Mouse (Mus musculus): ENCODE data around the gene Trpm3.
A peak's percentile ranks its signal among the peaks of the same experiment; 100 is the strongest.

Trpm3 gene

DNA sequence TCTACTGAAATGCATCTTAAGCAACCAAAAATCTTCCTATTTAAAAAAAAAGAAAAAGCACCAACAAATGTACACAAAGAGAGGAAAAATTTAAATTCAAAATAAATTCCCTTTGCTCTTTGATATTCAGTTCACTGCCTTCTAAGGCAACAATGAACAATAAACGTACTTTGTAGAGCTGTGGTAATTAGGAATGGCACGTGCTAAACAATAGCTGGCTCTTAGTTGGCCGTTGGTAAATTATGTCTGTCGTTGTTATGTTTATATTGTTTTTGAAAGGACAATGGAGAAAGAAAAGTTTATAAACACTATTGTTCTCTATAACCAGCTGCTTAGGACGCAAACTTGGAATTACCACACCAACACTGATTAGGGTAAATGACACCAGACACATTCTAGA, 782.1 kb downstream of the Trpm3 start:
- no peak for DNase-seq (ENCODE audit: extremely low spot score, low spot score)

- DNase-seq (ENCODE audit: extremely low spot score, low spot score): no peak
These were observed 784.2 kb downstream of the Trpm3 start for GRCm38 (mm10) chr19:22922871-22923670.

- no peak for DNase-seq (ENCODE audit: extremely low spot score, low spot score)
These were observed 786.4 kb downstream of the Trpm3 start for GRCm38 (mm10) chr19:22925284-22925683.

DNA sequence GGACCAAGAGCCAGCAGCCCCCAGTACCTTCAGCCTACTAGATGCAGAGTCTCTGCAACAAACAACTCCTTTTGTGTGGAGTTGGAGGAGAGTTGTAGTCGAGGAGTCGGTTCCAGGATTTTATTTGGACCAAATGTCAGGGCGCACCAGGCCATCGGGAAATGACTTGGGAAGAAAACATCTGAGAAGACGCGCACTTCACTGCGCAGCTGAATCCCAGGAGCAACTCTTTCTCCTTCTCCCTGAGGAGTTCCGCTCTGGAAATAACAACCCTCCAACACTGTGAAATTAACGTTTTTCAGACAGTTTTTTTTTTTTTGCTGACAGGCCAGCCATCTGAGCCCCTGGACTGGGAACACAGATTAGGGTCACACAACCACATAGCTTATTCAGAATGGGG, 787.9 kb downstream of the Trpm3 start:
- no peak for DNase-seq (ENCODE audit: extremely low spot score, low spot score)

DNA sequence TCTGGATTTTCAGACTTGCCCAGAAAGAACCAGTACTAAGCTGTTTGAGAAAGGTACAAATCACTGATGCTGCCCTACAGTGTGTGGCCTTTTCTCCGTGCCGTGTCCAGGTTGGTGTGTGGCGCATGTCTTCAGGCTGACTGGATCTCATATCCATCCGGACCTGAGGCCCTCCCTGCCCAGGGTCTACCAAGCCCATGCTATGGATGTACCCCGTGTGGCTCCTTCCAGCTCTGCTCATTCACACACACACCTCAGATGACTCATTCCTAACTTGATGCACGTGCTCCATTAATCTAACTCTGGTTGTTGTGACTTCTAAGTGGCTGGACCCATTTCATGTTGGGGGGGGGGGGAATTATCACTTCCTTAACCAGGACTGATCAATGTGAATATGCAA, 789.5 kb downstream of the Trpm3 start:
- DNase-seq (ENCODE audit: extremely low spot score, low spot score): no peak

DNA sequence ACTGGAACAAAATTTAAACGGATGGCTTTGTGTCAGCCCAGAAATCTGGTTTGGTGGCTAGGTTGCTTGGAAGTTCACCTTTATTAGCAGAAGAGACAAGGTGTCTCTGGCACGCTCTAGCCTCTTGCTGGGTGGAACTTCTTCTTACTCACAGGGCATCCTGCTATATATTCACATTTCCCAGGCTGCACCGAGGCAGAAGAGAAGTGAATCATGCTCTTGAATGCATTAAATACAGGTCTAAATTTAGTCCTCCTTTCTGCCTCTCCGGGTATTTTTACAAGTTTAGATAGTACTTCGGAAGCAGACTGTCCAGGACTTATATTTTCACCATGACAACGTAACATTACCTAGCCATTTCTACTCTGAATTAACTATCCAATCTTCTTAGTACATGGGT, 790.9 kb downstream of the Trpm3 start:
- DNase-seq (ENCODE audit: extremely low spot score, low spot score): no peak

- no peak for DNase-seq (ENCODE audit: extremely low spot score, low spot score)
These were observed 791.6 kb downstream of the Trpm3 start for GRCm38 (mm10) chr19:22930368-22930834.

DNA sequence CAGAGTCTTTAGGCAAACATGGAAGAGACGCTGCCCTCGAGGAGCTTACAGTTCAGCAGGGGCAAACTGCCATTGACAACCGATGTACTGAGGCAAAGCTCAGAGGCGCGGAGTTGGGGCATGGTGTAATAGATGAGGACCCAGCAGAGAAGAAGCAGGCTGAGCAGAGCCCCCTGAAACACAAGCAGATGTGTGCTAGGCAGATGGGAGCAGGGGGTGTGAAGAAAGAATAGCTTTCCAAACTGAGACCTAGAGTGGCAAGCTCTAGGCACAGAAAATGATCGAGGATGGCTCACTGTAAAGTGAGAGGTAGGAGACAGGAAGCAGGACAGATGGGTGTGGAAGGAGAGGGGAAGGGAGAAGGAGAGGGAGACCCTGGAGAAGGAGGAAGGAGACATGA, 792.2 kb downstream of the Trpm3 start:
- DNase-seq (ENCODE audit: extremely low spot score, low spot score): no peak

DNA sequence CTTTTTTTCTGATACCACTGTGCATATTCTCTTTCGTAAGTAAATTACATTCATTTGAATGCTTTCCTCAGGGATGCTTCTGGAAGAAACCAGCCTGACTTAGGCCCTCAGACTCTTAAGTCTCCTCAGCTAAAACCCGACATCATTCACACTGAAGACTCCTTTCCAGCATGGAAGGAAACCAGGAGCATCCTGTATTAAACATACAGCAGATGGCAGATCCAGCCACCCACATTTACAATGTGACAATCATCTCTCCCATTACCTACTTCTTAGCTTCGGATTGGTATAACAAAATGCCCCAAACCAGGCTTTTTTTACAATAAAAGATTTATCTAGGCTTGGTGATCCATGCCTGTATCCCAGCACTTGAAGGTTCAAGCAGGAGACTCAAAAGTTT, 796.2 kb downstream of the Trpm3 start:
- no peak for DNase-seq (ENCODE audit: extremely low spot score, low spot score)

GRCm38 (mm10) chr19:22938848-22939724, 800.2 kb downstream of the Trpm3 start:
- DNase-seq (ENCODE audit: extremely low spot score, low spot score): no peak

- no peak for DNase-seq (ENCODE audit: extremely low spot score, low spot score)
These were observed 801.0 kb downstream of the Trpm3 start for GRCm38 (mm10) chr19:22939836-22940235.

DNA sequence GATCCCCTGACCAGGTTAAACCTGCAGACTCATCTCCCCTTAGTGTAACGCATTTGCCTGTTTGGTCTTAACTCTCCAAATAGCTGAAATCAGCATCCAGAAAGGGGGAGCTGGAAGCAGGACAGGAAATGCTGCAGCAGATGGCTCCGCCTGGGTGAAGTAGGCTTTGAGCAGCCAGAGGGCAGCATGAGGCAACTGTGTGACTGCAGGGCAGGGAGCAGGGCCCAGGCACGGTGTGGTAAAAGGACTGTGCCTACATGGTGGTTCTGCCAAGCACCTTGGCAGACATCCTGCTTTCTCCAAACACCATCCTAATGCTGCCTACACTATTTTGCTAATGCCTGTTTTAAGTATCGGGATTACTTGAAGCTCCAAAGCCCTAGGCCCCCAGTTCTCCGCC, 801.6 kb downstream of the Trpm3 start:
- peak; percentile 18 for DNase-seq (ENCODE audit: extremely low spot score, low spot score)

GRCm38 (mm10) chr19:22940956-22941355, 802.1 kb downstream of the Trpm3 start:
- DNase-seq (ENCODE audit: extremely low spot score, low spot score): no peak

GRCm38 (mm10) chr19:22952480-22952879, 813.6 kb downstream of the Trpm3 start:
- DNase-seq (ENCODE audit: extremely low spot score, low spot score): no peak

GRCm38 (mm10) chr19:22953191-22953590, 814.3 kb downstream of the Trpm3 start:
- no peak for DNase-seq (ENCODE audit: extremely low spot score, low spot score)

DNA sequence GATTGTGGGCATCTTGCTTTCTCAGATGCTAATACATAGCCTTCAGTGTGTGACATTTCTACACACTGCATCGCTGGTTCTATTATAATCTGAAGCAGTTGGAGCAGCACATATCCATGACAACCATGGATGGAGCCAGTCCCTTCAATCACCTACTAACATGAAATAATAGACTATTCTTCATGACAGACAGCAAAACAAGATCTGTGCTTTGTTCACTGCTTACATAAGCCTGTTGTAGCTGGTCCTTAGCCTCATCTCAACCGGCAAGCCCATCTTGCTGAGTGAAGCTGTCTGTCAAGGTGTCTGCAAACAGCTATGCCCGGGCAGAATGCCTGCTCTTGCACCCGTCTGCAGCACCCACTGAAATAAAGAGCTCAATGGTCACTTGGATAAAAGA, 819.6 kb downstream of the Trpm3 start:
- no peak for DNase-seq (ENCODE audit: extremely low spot score, low spot score)

DNA sequence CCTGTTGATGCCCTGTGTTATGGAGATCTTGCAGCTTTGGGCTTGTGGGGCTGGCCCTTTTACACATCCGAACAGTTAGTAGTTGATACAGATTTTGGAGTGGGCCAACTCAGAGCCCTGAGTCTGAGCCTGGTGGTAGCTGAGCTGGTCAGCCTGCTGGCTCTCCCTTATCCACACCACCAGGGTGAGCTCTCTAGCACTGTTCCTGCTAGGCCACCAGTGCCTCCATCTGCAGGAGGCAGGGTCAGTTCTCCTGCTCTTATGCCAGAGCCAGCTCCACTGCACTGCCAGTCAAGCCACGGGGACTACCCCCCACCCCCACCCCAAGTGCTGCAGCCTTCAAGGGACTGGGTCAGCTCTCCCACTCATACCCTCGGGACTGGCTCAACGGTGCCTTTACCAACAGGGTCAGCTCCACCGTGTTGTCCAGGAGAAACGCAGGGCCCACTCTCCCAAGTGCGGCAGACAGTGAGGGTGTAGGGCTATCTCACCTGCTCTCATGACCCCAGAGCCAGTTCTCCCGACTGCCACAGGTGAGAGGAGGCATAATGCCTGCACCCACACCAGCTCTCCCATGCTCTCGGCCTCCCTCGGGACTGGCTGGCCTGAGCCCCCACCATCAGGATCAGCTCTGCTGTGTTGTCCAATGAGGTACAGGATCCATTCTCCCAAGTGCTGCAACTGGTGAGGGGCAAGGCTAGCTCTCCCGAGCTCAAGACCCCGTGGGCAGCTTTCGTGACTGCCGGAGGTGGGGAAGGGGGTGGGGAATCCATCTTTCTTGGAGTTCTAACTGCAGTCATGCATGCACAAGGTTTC, 821.8 kb downstream of the Trpm3 start:
- DNase-seq (ENCODE audit: extremely low spot score, low spot score): no peak

GRCm38 (mm10) chr19:22962001-22962708, 823.3 kb downstream of the Trpm3 start:
- DNase-seq (ENCODE audit: extremely low spot score, low spot score): no peak

GRCm38 (mm10) chr19:22962731-22963130, 823.9 kb downstream of the Trpm3 start:
- DNase-seq (ENCODE audit: extremely low spot score, low spot score): no peak

DNA sequence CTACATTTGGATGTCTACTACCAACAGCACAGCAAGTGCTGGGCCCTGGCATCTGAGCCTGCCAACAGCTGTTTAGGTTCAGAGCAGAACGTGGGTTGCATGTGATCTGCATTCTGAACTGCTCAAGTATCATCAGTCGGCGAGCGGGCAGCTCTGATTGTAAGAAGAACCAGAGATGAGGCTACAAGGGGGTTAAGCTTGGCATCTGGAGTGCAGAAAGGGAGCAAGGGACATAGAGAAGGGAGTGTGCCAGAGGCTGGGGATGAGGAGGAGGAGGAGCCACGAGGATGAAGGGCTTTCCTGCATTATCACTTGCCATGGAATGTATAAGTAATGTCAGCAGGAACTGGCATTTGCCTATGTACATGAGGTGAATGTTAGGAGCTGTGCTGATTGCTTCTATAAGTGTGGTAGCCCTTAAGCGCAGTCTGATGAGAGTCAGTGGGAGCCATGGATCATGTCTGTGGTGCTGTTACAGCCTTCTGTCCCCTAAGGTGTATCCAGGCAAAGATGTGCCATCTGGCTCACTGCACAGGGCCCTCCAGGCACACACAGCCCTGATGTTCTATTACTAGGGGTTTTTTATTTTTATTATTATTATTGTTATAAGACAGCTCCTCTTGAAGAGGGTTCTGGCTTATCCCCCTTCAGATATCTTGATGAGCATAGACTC, 825.0 kb downstream of the Trpm3 start:
- DNase-seq (ENCODE audit: extremely low spot score, low spot score): no peak

Data from neural tube, embryonic 10.5 days (tissue).